Mouse (Mus musculus) urinary bladder, postnatal 0 days (tissue): ENCODE data around the gene Cntnap5c. TPM values are rescaled to one million over a fixed set of nuclear protein-coding genes. Genes with fewer than 3 reads are reported as not detected.

Experiments
- polyA plus RNA-seq: library from polyadenylated mRNA; unstranded; fragments of >200 nt; fragmentation: Nextera tagmentation; extraction: Ambion mirVana; gene quantifications from 2 replicates; pipeline ENCODE4 v1.2.1, GENCODE M21; 2015

Cntnap5c gene
- polyA plus RNA-seq = 0.08 TPM in 1 of 2 replicates, not detected in the other

DNA sequence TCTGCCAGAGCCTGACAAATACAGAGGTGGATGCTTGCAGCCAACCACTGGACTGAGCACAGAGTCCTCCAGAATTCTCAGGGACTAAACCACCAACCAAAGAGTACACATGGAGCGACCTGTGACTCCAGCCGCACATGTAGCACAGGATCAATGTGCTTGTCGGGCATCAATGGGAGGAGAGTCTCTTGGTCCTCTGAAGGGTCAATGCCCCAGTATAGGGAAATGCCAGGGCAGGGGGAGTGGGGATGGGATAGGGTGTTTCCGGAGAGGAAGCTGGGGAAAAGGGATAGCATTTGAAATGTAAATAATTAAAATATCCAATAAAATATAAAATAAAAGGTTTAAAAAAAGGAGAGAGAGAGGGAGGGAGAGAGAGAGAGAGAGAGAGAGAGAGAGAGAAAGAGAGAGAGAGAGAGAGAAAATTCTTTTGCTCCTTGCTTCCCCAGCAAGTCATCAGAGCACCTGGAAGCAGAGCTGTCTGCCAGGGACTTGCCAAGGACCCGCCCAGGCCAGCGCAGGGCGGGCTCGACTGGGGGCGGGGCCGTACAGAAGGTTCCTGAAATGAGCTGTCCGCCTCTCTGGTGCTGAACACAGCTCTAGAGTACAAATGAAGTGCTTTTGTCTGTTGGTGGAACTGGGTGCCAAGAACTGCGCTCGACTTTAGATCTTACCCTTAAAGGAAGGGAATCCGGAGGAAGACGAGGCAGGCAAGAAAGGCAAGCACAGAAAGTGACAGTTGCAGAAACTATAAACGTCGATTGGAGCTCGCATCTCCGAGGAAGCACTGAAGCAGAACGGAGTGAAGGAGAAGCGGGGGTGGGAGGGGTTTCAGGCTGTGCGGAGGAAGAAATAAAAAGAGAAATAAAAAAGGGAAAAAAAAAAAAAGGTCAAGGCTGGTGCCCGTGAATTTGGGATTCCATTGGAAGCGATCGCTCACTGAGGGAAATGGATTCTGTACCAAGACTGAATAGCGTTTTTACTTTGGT is at the start of gene Cntnap5c:
TSS of gene Cntnap5c (plus strand) at position 949 of the 989 bp plus-strand sequence.

DNA sequence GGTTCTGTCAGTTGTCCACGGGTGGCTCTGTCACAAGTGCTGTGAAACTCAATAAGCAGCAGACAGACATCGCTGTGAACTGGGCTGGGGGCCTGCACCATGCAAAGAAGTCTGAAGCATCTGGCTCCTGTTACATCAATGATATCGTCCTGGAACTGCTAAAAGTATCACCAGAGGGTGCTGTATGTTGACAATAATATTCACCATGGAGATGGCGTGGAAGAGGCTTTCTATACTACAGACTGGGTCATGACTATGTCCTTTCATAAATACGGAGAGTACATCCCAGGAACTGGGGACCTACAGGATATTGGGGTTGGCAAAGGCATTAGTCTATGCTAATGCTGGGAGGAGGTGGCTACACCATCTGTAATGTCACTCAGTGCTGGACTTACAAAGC is 27.3 kb upstream of the Cntnap5c start, which contains the start of gene Gm21834:
TSS of gene Gm21834 (minus strand) at position 101 of the 400 bp plus-strand sequence.

Other genes with a start within 250 kb of the Cntnap5c start
- not detected in 2 replicates for gene Vmn2r120, start 224.1 kb upstream of the Cntnap5c start, polyA plus RNA-seq
- gene Gm21834, start 27.4 kb upstream of the Cntnap5c start, polyA plus RNA-seq = not detected in 2 replicates